Mouse (Mus musculus) urinary bladder, postnatal 36 days (tissue): ENCODE results near the gene Kri1.
"Not testable (repeated sequence)": the region's sequence is repeated elsewhere in the genome, so short reads cannot be mapped to it uniquely, and the experiment has no call there.

Source experiments
- DNase-seq, 2 experiments: peaks; one replicate each; pipeline ENCODE4 v3.0.0; 2022; ENCODE audit warnings: low spot score in 2 of 2, mixed read lengths in 1 of 2

Gene Kri1

DNA sequence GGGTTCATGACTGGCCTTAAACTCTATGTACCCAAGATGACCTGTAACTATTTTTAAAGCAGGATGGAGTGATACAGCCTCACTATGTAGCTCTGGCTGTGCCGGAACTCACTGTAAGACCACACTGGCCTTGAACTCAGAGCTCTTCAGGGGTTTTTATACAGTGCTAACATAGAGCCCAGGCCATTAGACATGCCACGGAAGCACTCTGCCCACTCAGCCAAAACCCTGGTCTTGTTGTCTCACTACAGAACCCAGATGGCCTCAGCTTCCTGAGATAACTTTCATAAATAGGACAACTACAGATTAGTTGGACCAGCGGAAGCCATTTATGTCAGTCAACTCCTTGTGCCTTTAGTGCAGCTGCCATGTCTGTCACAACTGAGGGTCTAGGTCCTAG, 13.4 kb downstream of the Kri1 start:
- no peak for DNase-seq

DNA sequence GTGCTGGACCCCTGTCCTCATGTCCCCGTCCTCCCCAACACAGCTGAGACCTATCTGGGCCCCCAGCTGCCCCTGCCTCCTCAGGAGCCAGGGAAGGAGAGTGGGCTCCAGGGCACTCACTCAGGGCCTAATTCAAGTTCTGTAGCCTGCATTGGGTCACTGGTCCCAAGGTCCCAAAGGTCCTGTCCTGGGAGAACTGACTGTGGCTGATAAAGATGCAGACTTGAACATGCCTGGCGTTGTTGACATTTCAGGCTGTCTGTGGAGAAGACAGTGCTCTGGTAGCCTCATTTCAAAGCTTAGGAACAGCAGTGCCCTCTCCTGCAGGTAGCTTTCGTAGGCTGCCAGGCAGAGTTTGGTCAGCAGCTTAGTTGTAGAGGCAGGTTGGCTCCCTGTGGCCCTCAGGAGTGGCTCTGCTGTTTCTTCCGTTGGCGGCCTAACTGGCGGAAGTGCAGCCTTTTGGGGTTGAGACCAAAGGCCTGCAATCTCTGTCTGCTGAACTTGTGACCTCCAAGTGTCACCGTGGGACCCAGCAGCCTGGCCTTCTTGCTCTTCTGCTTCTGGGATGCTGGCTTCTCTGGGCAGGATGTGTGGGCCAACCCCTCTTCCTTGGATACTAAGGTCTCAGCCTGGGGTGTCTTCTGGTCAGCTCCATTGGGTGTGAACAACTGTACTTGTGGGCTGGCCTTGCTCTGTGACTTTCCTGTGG, 14.1 kb downstream of the Kri1 start:
- DNase-seq: no peak

DNA sequence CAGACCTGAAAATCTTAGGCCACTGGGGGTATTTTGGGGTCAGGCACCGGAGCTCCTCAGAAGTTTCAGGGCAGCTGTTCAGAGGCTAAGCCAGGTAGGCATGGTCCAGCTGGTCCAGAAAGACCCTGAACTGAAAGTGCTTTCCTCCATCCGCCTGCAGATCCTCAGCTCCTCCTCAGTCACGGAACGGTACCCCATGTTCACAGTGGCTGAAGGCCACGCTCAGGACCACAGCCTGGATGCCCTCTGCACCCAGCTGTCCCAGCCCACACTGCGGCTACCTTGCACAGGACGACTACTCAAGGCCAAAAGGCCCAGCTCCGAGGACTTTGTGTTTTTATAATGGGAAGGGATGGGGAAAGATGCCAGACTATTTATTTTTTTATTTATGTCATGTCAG, 14.7 kb downstream of the Kri1 start:
- no peak for DNase-seq

DNA sequence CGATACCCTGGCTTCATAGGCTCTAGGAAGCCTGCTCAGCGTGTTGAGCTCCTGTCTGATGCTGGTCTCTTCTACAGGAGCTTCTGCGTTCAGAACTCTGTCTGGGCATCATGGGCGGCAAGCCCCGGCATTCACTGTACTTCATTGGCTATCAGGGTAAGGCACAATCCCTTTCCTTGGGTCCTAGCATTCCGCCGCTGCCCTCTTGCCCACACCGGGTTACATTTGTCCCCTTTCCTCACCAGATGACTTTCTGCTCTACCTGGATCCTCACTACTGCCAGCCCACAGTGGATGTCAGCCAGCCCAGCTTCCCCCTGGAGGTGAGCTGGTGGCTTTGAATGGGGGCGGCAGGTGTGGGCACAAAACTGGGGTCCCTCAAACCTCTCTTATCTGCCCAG, 15.4 kb downstream of the Kri1 start:
- no peak for DNase-seq

DNA sequence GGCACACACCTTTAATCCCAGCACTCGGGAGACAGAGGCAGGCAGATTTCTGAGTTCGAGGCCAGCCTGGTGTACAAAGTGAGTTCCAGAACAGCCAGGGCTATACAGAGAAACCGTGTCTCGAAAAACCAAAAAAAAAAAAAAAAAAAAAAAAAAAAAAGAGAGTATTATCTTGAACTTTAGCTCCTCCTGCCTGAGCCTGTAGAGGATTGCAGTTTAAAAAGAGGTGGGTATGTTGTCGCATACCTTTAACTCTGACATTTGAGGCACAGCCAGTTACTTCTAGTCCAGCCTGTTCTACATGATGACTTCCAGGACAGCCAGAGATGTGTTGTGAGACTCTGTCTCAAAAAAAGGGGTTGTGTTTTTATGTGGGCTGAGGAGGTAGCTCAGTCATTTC, 18.2 kb downstream of the Kri1 start:
- DNase-seq: not testable (repeated sequence)

DNA sequence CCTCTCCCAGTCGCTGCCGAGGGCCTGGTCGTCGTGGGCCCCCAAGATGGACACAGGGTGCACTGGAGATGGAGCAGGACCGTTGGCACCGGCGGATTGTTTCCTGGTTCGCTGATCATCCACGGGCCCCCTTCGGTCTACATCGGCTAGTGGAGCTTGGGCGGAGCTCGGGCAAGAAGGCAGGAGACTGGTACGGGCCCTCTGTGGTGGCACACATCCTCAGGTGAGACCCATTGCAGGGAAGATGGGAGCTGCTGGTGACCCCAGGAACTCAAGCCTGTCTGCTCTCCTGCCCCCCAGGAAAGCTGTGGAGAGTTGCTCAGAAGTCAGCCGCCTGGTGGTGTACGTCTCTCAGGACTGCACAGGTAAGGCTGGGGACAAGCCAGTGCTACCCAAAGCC, 19.5 kb downstream of the Kri1 start:
- DNase-seq: no peak

DNA sequence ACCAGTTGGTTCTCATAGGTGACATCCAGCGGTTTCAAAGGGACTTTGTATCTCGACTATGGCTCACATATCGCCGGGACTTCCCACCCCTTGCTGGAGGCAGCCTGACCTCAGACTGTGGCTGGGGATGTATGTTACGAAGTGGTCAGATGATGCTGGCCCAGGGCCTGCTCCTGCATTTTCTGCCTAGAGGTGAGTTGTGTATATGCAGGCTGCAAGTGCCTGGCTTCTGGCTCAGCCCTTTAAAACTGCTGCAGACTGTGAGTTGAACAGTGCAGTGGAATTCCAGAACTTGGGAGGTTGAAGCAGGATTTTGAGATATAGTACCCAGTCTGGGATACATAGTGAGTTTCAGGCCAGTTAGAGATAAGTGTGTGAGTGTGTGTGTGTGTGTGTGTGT, 20.9 kb downstream of the Kri1 start:
- no peak for DNase-seq

DNA sequence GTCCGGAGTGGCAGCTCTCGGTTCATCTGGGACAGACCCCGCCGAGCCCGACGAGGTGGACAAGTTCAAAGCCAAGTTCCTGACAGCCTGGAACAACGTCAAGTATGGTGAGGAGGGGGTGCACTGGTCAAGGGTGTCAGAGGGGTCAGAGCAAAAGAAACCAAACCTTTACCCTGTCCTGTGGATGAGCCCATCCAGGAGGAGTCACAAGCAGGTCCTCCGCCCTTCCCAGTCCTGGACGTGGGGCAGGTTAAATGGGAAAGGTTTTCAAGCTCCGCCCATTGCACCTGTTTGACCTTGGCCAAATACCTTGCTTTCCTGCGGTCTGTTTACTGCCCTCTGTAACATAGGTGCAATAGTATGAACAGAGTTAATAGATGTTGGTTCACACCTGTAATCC, 22.2 kb downstream of the Kri1 start:
- DNase-seq: no peak

DNA sequence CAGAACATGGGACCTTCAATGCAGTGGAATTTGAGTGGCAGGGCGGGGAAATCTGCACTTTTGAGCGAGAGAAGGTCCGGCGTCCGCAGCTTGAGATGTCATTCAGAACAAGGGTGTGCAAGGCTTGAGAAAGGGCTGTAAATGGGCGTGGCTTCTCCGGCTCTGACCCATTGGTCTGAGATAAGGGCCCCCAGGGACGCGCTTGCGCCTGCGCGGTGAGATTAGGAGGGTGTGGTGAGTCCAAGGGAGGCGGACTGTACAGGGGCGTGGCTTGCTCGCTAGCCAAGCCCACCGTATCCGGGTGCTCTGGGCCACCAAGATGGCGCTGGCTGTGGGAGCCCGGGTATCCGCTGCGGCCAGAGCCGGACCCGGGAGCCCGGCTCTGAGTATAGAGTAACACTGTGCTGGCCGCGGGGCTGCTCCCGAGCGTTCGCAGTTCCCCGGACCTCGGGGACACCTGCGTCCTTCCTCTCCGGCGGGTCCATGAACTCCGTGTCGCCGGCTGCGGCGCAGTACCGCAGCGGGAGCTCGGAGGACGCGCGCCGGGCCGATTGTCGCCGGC, 22.7 kb downstream of the Kri1 start, which contains the start of gene Atg4d:
TSS of gene Atg4d (plus strand) at position 294 of the 562 bp plus-strand sequence.
- DNase-seq: peak; percentile 95 to 99

DNA sequence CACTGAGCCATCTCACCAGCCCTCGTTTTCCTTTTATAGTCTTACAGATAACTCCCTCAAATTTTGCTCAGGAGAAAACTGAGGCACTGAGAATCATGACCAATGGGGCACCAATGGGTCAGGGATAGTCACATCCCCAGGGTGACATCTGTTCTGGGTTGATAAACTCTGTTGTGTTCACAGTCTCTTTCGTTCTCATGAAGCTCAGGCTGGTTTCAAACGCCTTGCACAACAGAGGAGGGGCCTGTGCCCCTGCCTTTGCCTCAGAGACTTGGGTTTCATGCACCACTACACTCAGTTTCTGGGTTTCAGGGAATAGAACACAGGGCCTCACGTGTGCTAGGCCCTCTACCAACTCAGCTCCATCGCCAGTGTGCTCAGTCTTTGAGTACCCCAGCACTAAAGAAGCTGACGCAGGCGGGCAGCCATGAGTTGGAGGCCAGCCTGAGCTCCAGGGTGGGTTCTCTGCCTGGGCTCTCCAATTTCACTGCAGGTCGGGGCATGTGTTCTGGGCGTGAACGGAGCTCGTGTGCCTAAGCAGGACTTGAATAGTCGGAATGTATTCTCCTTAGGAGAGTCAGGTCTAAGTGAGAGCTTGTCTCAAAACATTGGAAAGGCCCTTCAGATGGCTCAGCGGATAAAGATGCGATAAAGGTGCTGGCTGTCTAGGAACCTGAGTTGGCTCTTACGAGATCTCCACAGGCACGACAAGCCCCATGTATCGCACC, 23.3 kb downstream of the Kri1 start:
- DNase-seq: peak; percentile 50 to 57

DNA sequence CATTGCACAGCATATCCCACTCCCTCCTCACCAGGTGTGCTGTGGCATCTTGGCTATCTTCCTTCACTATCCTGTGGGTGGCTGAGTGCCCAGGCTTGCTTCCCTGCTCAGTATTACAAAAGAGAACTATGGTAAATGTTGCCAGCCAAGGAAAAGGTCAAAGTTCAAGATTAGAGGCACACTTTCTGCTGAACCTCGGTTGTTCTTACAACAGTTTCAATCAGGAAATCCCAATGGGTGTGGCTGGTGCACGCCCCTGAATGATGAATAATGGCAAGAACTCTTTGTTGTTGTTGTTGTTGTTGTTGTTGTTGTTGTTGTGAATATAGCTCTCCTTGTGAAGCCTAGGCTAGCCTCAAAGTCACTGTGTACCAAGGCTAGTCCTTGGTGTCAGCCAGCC, 25.9 kb downstream of the Kri1 start:
- DNase-seq: no peak

DNA sequence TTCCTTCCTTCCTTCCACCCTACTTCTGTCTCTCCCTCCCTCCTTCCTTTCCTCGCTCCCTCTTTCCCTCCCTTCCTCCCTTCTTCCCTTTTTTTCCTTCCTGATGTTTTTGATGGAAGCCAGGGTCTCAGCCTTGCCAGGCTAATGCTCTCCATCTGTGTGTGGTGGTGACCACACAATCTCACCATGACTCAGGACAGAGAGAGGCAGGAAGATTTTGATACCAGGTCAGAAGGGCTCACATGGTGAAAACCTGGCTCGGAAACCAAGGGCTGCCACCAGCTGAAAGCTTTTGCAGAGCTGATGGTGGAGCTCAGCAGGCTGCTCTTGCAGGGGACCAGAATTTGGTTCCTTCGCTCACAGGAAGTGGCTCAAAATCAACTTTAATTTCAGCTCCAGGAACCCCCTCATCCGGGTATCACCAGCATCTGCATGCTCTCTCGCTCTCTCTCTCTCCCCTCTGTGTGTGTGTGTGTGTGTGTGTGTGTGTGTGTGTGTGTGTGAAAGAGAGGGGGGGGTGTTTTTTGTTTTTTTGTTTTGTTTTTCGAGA, 27.2 kb downstream of the Kri1 start:
- no peak for DNase-seq

DNA sequence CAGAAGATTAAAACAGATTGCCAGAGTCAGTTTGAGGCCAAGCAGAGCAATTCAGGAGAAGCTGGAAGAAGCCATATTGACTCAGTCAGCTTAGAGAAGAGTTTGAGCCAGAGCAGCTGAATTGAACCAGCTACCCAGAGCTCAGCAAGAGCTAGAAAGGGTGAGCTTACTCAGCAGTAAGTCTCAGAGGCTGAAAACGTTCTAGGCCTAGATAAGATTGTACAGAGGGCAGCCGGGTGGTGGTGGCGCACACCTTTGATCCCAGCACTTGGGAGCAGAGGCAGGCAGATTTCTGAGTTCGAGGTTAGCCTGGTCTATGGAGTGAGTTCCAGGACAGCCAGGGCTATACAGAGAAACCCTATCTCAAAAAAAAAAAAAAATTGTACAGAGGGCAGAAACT, 31.4 kb downstream of the Kri1 start:
- not testable (repeated sequence) for DNase-seq

DNA sequence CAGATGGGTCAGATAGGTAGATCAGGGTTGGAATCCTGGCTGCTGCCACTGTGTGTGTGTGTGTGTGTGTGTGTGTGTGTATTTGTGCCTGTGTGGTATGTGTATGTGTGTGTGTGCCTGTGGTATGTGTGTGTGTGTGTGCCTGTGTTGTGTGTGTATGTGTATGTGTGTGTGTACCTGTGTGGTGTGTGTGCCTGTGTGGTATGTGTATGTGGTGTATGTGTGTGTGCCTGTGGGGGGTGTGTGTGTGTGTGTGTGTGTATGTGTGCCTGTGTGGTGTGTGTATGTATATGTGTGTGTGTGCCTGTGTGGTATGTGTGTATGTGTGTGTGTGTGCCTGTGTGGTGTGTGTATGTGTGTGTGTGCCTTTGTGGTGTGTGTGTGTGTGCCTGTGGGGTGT, 33.1 kb downstream of the Kri1 start:
- DNase-seq: no peak

DNA sequence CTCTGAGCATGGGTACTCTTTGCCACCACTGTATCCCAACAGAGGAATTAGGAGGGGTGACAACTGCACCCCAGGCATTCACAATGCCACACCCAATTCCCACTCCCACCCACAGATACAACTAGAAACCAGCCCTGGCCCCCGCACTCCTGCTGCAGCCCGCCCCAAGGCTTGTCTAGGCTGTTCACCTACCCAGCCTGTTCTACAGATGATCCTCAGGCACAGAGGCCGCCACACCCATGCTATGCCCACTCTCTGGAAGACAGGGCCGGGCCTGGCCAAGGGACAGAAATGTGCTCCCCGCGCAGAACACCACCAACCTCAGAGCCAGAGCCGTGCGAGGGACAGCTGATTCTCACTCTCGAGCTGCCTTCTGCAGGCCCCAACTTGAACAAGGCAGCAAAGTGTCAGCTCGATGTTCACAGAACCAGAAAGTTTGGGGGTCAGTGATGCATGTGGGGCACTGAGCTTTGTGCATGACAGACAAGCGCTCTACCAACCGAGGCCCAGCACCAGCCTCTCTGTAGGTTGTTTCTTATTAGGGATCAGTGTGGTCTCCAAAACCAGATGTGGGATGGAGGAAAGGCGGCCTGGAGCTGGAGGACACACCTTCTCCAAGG, 36.5 kb downstream of the Kri1 start:
- no peak for DNase-seq

DNA sequence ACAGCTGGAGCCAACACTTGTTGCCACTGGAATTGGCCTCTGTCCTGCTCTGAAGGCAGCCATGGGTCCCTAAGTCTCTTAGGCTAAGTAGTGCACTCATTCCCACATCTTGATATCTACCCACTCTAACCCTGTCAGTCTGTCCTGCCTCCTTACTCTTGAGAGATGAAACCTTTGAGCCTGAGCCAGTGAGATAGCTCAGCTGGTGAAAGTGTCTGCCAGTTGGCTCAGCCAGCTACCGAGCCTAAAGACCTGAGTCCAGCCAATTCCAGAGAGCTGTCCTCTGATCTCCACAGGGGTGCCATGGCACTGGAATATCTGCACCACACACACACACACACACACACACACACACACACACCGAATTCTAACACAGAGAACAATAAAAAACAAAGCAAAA, 37.3 kb downstream of the Kri1 start:
- DNase-seq: no peak

DNA sequence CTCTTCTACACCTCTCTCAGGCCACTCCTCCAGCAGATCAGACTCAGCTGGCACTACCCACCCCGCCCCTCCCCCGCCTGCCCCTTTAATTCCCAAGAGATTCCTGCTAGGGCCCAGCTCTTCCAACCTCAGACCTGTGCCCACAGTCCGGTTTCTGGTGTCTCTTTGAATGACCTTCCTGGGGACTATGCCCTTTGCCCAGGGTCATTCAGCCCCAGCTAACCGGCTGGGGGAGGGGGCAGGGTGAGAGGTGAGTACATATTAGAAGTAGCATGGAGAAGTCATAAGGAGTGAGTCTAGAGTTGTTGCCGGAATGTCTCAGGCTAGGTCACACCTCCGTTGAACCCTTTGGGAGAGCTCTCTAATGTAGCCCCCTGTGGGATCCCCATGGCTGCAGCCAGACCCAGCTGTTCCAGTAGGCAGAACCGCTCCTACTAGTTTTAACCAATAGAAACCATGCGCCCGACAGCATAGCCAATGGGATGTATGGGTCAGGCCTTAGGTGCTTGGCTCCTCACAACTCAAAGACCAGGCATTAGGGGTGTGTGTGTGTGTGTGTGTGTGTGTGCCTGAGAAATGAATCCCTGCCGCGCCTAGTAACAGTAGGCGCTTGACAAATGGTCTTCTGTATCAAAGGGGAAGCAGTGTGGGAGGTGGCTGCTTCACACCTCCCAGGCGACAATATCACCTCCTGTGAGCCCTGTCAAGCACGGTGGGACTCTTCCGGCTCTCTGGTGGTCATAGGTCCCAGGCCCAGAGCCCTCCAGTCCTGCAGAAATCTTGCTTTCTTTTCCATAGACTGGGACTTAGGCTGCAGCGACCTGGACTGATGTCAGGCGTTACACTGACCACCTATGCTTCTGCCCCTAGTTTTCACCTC, 37.9 kb downstream of the Kri1 start:
- DNase-seq: no peak

DNA sequence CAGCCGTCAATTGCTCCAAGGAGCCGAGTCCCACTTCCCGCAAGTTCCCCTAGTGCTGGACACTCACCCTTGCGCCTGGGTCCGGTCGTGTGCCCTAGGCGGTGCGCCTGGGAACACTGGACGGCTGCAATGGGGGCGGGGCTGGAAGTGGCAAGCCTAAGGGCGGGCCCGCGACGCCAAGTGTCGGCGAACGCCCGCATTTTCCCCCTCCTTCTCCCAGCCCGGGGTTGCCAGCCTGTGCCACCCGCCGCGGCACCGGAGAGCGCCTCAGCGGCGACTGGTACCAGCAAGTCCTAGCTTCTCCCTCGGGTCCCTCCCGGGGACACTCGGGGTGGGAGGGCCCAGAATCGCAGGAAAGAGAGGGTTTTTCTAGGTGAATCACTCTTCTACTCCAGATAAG, 39.4 kb downstream of the Kri1 start, which contains the start of gene S1pr5:
TSS of gene S1pr5 (minus strand) at position 118 of the 400 bp plus-strand sequence.
- DNase-seq: peak; percentile 29 to 52

DNA sequence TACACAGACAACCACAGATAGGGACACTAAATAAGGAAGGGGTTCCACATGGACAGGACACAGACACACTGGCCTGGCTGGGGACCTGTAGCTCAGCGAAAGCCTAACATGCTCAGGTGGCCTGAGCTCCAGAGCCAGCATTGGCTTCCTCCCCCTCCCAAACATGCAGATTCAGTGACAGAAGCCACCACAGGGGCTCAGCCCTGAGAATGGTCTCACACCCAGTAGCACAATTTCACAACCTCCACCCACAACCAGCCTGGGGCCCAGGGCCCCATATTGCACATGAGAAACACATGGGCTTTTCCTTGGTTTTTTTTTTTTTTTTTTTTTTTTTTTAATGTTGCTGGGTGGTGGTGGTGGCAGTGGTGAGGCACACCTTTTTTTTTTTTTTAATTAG, 41.4 kb downstream of the Kri1 start:
- no peak for DNase-seq

DNA sequence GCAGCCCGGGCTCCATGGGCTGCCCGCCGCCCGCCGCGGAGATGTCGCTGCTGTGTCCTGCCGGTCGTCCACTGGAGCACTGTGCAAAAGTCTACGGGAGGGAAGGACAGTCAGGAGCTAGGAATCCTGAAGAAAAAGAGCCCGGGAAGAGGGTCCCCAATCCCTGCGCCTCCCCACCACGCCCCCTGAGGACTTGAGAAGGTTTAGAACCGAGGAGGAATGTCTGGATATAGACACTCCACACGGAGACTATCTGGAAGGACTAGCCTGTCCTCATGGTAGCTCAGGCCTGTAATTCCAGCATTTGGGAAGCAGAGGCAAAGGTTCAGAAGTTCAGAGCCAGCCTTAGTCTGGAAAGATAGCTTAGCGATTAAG, 42.7 kb downstream of the Kri1 start:
- DNase-seq: no peak

DNA sequence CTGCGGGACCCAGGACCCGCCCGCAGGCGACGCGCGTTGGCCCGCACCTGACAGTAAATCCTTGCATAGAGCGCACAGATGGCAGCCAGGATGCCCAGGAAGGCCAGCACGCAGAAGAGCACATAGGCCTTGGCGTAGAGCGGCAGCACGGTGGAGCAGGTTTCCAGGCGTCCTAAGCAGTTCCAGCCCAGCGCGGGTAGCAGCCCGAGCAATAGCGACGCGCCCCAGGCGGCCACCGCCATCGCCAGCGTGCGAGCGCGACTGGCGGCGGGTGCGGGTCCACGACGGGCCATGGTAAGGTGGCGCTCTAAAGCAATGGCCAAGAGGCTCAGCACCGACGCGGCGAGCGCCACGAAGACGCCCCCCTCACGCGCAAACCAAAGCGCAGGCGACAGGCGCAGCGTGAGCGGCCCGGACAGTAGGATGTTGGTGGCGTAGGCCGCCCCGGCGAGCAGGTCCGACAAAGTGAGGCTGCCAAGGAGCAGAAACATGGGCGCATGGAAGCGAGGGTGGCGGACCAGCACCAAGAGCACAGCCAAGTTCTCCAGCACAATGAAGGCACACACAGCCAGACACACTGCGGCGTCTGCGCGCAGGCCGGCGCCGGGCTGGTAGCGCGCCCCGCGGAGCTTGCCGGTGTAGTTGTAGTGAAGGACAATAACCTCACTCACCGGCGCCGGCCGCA, 43.2 kb downstream of the Kri1 start:
- DNase-seq: no peak
